Mouse (Mus musculus) ES-Bruce4 (cell line): Measurements from ENCODE around the gene Ksr1.

Experiments
- CTCF ChIP-seq: IDR thresholded peaks from one replicate; pipeline ENCODE4 v1.8.1; 2011; ENCODE audit warnings: low read depth, low read length
- EP300 ChIP-seq: IDR thresholded peaks from 2 replicates; pipeline ENCODE4 v1.6.1; 2011; ENCODE audit warnings: low read depth, low read length; ENCODE audit not compliant: insufficient read depth
- POLR2A ChIP-seq: IDR thresholded peaks from one replicate; pipeline ENCODE4 v1.8.1; 2011; ENCODE audit warnings: low read length; ENCODE audit not compliant: insufficient read depth

GRCm38 (mm10) chr11:79112559-79113302 is 33.5 kb downstream of the Ksr1 start:
- TF ChIP-seq POLR2A (no peak), CTCF (no peak), EP300 (no peak)
